Mouse (Mus musculus): ENCODE data around the gene Scarf2. TPM values are rescaled to one million over a fixed set of nuclear protein-coding genes. Genes with fewer than 3 reads are reported as not detected.

Gene Scarf2
- total RNA-seq, 1 experiment, result 8.1 TPM

- H3K9me3 ChIP-seq (ENCODE audit: control insufficient read depth, insufficient read depth, low read depth, low read length), result no peaks in the 10 kb centered on the region
- H3K27ac ChIP-seq (ENCODE audit: insufficient read depth, low read depth, low read length, poor library complexity, severe bottlenecking), result no peak overlapping the region
- no peak for DNase-seq (ENCODE audit: low read depth, low spot score)
- in situ Hi-C loops (cut with MboI; ENCODE audit: low sequenced_read_pairs in 2 of 2, unreplicated experiment in 2 of 2), result no loop called here
- no peak overlapping the region; the same call in 1 of the 2 replicates for H3K9ac ChIP-seq (ENCODE audit: insufficient read depth, low read depth, low read length, poor library complexity, severe bottlenecking)
- H3K36me3 ChIP-seq (ENCODE audit: control insufficient read depth, insufficient read depth, low read length, poor library complexity, severe bottlenecking), result no peaks in the 10 kb centered on the region
- TF ChIP-seq HCFC1 (IDR thresholded peaks at IDR 0.05; ENCODE audit: borderline replicate concordance, insufficient read depth, low read length) (no peak), ZC3H11A (IDR thresholded peaks at IDR 0.05; ENCODE audit: borderline replicate concordance, low read depth, low read length) (no peak), ZNF384 (IDR thresholded peaks at IDR 0.05; ENCODE audit: low read depth, low read length) (no peak), CHD2 (IDR thresholded peaks at IDR 0.05; ENCODE audit: low read depth, low read length) (no peak), MAFK (IDR thresholded peaks at IDR 0.05; ENCODE audit: insufficient read depth, low read depth, low read length) (no peak)
- H3K4me3 ChIP-seq (ENCODE audit: insufficient read depth in 1 of 2, low read depth in 1 of 2, low read length in 2 of 2, poor library complexity in 1 of 2, severe bottlenecking in 1 of 2), result peak overlapping the region in 1 of 2 experiments; percentile 56; a peak in 1 of 4 replicates
- H3K4me1 ChIP-seq (ENCODE audit: control insufficient read depth in 2 of 2, insufficient read depth in 2 of 2, low read length in 2 of 2, poor library complexity in 1 of 2), result peaks cover 4% of the 10 kb centered on the region in 2 experiments; a peak in 3 of 4 replicates
Observed at GRCm38 (mm10) chr16:17758902-17759301, 38.2 kb upstream of the Scarf2 start.

DNA sequence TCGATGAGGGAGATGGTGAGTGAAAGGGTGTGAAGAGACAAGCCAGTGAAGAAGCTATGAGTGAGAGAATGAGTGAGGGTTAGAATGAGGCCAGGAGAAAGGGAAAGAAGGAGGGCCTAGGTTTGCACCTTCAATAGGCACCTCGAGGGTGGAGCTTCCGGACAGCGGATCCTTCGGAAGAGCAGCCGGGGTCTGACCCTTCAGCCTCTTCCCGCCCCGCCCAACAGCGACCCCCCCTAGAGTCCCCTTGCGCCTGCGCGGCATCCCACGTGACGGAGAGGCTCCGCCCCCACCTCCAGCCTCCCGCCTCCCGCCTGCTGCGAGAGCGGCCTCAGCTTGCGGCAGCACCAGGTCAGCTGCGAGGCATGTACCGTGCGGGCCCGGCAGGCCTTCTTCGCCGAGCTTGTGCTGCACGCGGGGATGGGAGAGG is 37.7 kb upstream of the Scarf2 start, which contains the start of gene Klhl22:
Gene Klhl22, plus strand, starts transcription at position 275 of the 430 bp plus-strand sequence.
- DNase-seq (ENCODE audit: low read depth, low spot score), result peak; percentile 78
- TF ChIP-seq MAFK (IDR thresholded peaks at IDR 0.05; ENCODE audit: insufficient read depth, low read depth, low read length), result no peak
- TF ChIP-seq ZC3H11A (IDR thresholded peaks at IDR 0.05; ENCODE audit: borderline replicate concordance, low read depth, low read length), result no peak
- TF ChIP-seq CHD2 (IDR thresholded peaks at IDR 0.05; ENCODE audit: low read depth, low read length), result no peak
- no peak for TF ChIP-seq ZNF384 (IDR thresholded peaks at IDR 0.05; ENCODE audit: low read depth, low read length)
- no peak for TF ChIP-seq HCFC1 (IDR thresholded peaks at IDR 0.05; ENCODE audit: borderline replicate concordance, insufficient read depth, low read length)
- peaks cover 4% of the 10 kb centered on the region in 2 experiments; a peak in 3 of 4 replicates for H3K4me1 ChIP-seq (ENCODE audit: control insufficient read depth in 2 of 2, insufficient read depth in 2 of 2, low read length in 2 of 2, poor library complexity in 1 of 2)
- H3K9me3 ChIP-seq (ENCODE audit: control insufficient read depth, insufficient read depth, low read depth, low read length), result no peaks in the 10 kb centered on the region
- H3K27ac ChIP-seq (ENCODE audit: insufficient read depth, low read depth, low read length, poor library complexity, severe bottlenecking), result no peak within 1 kb of the TSS
- peaks cover 3% of the 10 kb centered on the region; the same call in 1 of the 2 replicates for H3K36me3 ChIP-seq (ENCODE audit: control insufficient read depth, insufficient read depth, low read length, poor library complexity, severe bottlenecking)
- peak within 1 kb of the TSS; percentile 77 for H3K9ac ChIP-seq (ENCODE audit: insufficient read depth, low read depth, low read length, poor library complexity, severe bottlenecking)
- H3K4me3 ChIP-seq (ENCODE audit: insufficient read depth in 1 of 2, low read depth in 1 of 2, low read length in 2 of 2, poor library complexity in 1 of 2, severe bottlenecking in 1 of 2), result peak within 1 kb of the TSS; percentile 56 to 73
- in situ Hi-C loops (cut with MboI; ENCODE audit: low sequenced_read_pairs in 2 of 2, unreplicated experiment in 2 of 2), result no loop called here

DNA sequence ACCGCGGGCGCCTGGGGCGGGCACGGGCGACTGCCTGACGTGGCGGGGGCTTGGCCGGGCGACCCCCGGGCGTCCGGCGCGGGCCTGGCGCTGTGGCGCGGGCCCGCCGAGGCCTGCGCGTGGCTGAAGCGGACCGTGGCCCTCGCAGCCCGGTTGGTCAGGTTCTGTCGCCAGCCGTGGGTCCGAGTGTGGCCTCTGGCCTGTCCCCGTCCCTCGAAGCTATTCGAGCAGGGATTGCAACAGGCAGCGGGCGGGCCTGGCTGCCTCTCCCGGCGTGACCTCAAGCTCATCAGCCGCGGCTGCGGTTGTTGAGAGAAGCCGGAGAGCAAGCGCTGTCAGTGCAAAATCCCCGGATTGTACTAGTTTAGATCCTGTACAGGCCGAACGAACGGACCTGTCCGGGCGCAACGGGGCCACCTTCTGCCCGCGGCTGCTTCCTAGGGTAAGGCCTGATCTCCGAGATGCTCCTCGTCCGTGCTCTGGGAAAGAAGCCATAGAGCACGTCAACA is 37.2 kb upstream of the Scarf2 start:
- no peaks in the 10 kb centered on the region for H3K9me3 ChIP-seq (ENCODE audit: control insufficient read depth, insufficient read depth, low read depth, low read length)
- DNase-seq (ENCODE audit: low read depth, low spot score), result no peak
- H3K9ac ChIP-seq (ENCODE audit: insufficient read depth, low read depth, low read length, poor library complexity, severe bottlenecking), result peak overlapping the region; percentile 77
- TF ChIP-seq ZC3H11A (IDR thresholded peaks at IDR 0.05; ENCODE audit: borderline replicate concordance, low read depth, low read length) (no peak), MAFK (IDR thresholded peaks at IDR 0.05; ENCODE audit: insufficient read depth, low read depth, low read length) (no peak), CHD2 (IDR thresholded peaks at IDR 0.05; ENCODE audit: low read depth, low read length) (no peak), ZNF384 (IDR thresholded peaks at IDR 0.05; ENCODE audit: low read depth, low read length) (no peak), HCFC1 (IDR thresholded peaks at IDR 0.05; ENCODE audit: borderline replicate concordance, insufficient read depth, low read length) (no peak)
- H3K4me3 ChIP-seq (ENCODE audit: insufficient read depth in 1 of 2, low read depth in 1 of 2, low read length in 2 of 2, poor library complexity in 1 of 2, severe bottlenecking in 1 of 2), result peak overlapping the region; percentile 56 to 73
- H3K36me3 ChIP-seq (ENCODE audit: control insufficient read depth, insufficient read depth, low read length, poor library complexity, severe bottlenecking), result peaks cover 4% of the 10 kb centered on the region; the same call in 1 of the 2 replicates
- H3K27ac ChIP-seq (ENCODE audit: insufficient read depth, low read depth, low read length, poor library complexity, severe bottlenecking), result no peak overlapping the region
- in situ Hi-C loops (cut with MboI; ENCODE audit: low sequenced_read_pairs in 2 of 2, unreplicated experiment in 2 of 2), result no loop called here
- H3K4me1 ChIP-seq (ENCODE audit: control insufficient read depth in 2 of 2, insufficient read depth in 2 of 2, low read length in 2 of 2, poor library complexity in 1 of 2), result peaks cover 4% of the 10 kb centered on the region in 2 experiments; a peak in 3 of 4 replicates

DNA sequence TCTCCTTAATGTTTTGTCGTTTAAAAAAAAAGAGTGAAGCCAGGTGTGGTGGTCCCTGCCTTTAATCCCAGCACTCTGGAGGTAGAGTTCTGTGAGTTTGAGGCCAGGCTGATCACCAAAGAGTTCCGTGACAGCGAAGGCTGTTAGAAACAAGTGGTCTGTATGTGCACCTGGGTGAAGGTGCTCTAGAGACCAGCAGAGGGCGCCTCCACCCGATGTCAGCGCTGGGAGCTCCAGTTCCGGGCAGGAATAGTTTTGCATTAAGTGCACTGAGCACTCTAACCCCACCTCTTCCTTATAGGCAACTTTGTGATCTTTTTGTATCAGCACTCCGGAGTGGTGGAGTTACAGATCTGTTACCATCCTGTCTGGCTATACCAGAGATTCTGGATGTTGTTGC is 36.4 kb upstream of the Scarf2 start:
- Histone ChIP-seq H3K4me1 (ENCODE audit: control insufficient read depth in 2 of 2, insufficient read depth in 2 of 2, low read length in 2 of 2, poor library complexity in 1 of 2) (peaks cover 4% of the 10 kb centered on the region in 2 experiments; a peak in 3 of 4 replicates), H3K4me3 (ENCODE audit: insufficient read depth in 1 of 2, low read depth in 1 of 2, low read length in 2 of 2, poor library complexity in 1 of 2, severe bottlenecking in 1 of 2) (peak overlapping the region; percentile 56 to 73; a peak in 2 of 4 replicates), H3K9ac (ENCODE audit: insufficient read depth, low read depth, low read length, poor library complexity, severe bottlenecking) (no peak overlapping the region; the same call in 1 of the 2 replicates), H3K27ac (ENCODE audit: insufficient read depth, low read depth, low read length, poor library complexity, severe bottlenecking) (no peak overlapping the region), H3K36me3 (ENCODE audit: control insufficient read depth, insufficient read depth, low read length, poor library complexity, severe bottlenecking) (peaks cover 4% of the 10 kb centered on the region; the same call in 1 of the 2 replicates), H3K9me3 (ENCODE audit: control insufficient read depth, insufficient read depth, low read depth, low read length) (no peaks in the 10 kb centered on the region)
- in situ Hi-C loops (cut with MboI; ENCODE audit: low sequenced_read_pairs in 2 of 2, unreplicated experiment in 2 of 2), result no loop called here
- TF ChIP-seq MAFK (IDR thresholded peaks at IDR 0.05; ENCODE audit: insufficient read depth, low read depth, low read length) (no peak), HCFC1 (IDR thresholded peaks at IDR 0.05; ENCODE audit: borderline replicate concordance, insufficient read depth, low read length) (0 out of 2 replicates have a peak, but pooled peaks have one; percentile 32), ZNF384 (IDR thresholded peaks at IDR 0.05; ENCODE audit: low read depth, low read length) (no peak), CHD2 (IDR thresholded peaks at IDR 0.05; ENCODE audit: low read depth, low read length) (no peak), ZC3H11A (IDR thresholded peaks at IDR 0.05; ENCODE audit: borderline replicate concordance, low read depth, low read length) (no peak)
- peak; percentile 66 for DNase-seq (ENCODE audit: low read depth, low spot score)
